Mouse (Mus musculus) kidney, embryonic 15.5 days (tissue): Measurements from ENCODE around the gene Spata13. TPM values are rescaled to one million over a fixed set of nuclear protein-coding genes. Genes with fewer than 3 reads are reported as not detected.
A peak's percentile ranks its signal among the peaks of the same experiment; 100 is the strongest.

Experiments
- ATAC-seq: fragments of 200-750 bp; cut with Nextera tagmentation; replicated peaks from 2 replicates; pipeline ENCODE4 v1.8.0; 2017; ENCODE audit warnings: moderate TSS enrichment; ENCODE audit not compliant: low FRiP score
- H3K27ac ChIP-seq: fragments of 300-500 bp; sonication (generic); 2 replicates; pipeline ENCODE4 v1.5.1; 2015; ENCODE audit warnings: mild to moderate bottlenecking, inconsistent platforms
- H3K27me3 ChIP-seq: fragments of 300-500 bp; sonication (generic); 2 replicates; pipeline ENCODE4 v1.6.1; 2015; ENCODE audit warnings: inconsistent platforms
- H3K36me3 ChIP-seq: fragments of 300-500 bp; sonication (generic); 2 replicates; pipeline ENCODE4 v1.6.1; 2015; ENCODE audit warnings: inconsistent platforms
- H3K4me1 ChIP-seq: fragments of 300-500 bp; sonication (generic); 2 replicates; pipeline ENCODE4 v1.6.1; 2015; ENCODE audit warnings: inconsistent platforms
- H3K4me2 ChIP-seq: fragments of 300-500 bp; sonication (generic); 2 replicates; pipeline ENCODE4 v1.6.1; 2015; ENCODE audit warnings: moderate library complexity, mild to moderate bottlenecking, inconsistent platforms
- H3K4me3 ChIP-seq: fragments of 300-500 bp; sonication (generic); replicated peaks from 2 replicates; pipeline ENCODE4 v1.5.1; 2015; ENCODE audit warnings: mild to moderate bottlenecking, inconsistent platforms
- H3K9ac ChIP-seq: fragments of 300-500 bp; sonication (generic); 2 replicates; pipeline ENCODE4 v1.6.1; 2015; ENCODE audit warnings: mild to moderate bottlenecking, inconsistent platforms
- H3K9me3 ChIP-seq: fragments of 300-500 bp; sonication (generic); replicated peaks from 2 replicates; pipeline ENCODE4 v1.6.1; 2016; ENCODE audit warnings: inconsistent platforms
- WGBS: fragments of 180-500 bp; shearing (Covaris S2); methylation state at CpG from one replicate; pipeline ENCODE4 v1.1.7; 2015; ENCODE audit warnings: mixed read lengths; 5-methylcytosine and 5-hydroxymethylcytosine counted together
- polyA plus RNA-seq: library from polyadenylated mRNA; unstranded; fragments of >200 nt; fragmentation: Nextera tagmentation; extraction: Ambion mirVana; gene quantifications from 2 replicates; pipeline ENCODE4 v1.2.1, GENCODE M21; 2015

Spata13 gene
- polyA plus RNA-seq, 1 experiment from 2014 or later, result 64.4 TPM

DNA sequence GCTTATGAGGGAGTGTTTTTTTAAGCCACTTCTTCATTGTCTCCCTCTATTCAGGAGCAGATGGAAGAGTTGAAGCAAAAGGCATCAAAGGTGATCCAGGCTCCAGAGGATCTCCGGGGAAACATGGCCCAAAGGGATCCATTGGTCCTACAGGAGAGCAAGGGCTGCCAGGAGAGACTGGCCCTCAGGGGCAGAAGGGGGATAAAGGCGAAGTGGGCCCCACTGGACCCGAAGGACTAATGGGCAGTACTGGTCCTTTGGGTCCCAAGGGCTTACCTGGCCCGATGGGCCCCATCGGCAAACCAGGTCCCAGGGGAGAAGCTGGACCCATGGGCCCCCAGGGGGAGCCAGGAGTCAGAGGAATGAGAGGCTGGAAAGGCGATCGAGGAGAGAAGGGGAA lies 145.4 kb downstream of the Spata13 start:
- no peak overlapping the region for H3K4me2 ChIP-seq
- H3K4me1 ChIP-seq, result 0 out of 2 replicates have a peak, but pooled peaks cover 2% of the 10 kb centered on the region
- H3K9me3 ChIP-seq, result no peaks in the 10 kb centered on the region
- H3K27me3 ChIP-seq, result peaks cover 3% of the 10 kb centered on the region; the same call in 1 of the 2 replicates
- ATAC-seq, result no peak
- no peaks in the 10 kb centered on the region for H3K36me3 ChIP-seq
- 92% methylated on average over 7 of the region's 7 CpGs for WGBS
- no peak overlapping the region for H3K4me3 ChIP-seq
- H3K27ac ChIP-seq, result no peak overlapping the region
- H3K9ac ChIP-seq, result no peak overlapping the region

- Histone ChIP-seq H3K9ac (no peak overlapping the region), H3K4me1 (peaks cover 11% of the 10 kb centered on the region), H3K27me3 (peaks cover 3% of the 10 kb centered on the region; the same call in 1 of the 2 replicates), H3K36me3 (no peaks in the 10 kb centered on the region), H3K27ac (no peak overlapping the region), H3K4me3 (no peak overlapping the region), H3K9me3 (no peaks in the 10 kb centered on the region), H3K4me2 (no peak overlapping the region)
- 58% methylated on average over 7 of the region's 7 CpGs for WGBS
- no peak for ATAC-seq
Measured at GRCm38 (mm10) chr14:60782121-60782656, 148.4 kb downstream of the Spata13 start.

GRCm38 (mm10) chr14:60783196-60783595 lies 149.4 kb downstream of the Spata13 start:
- Histone ChIP-seq H3K9me3 (no peaks in the 10 kb centered on the region), H3K4me2 (no peak overlapping the region), H3K27ac (no peak overlapping the region), H3K36me3 (peaks cover 5% of the 10 kb centered on the region), H3K9ac (no peak overlapping the region), H3K27me3 (peaks cover 3% of the 10 kb centered on the region; the same call in 1 of the 2 replicates), H3K4me3 (no peak overlapping the region), H3K4me1 (peaks cover 11% of the 10 kb centered on the region)
- ATAC-seq, result no peak
- 45% methylated on average over 8 of the region's 8 CpGs for WGBS

- Histone ChIP-seq H3K4me3 (peak within 1 kb of the TSS; percentile 83), H3K4me1 (peaks cover 13% of the 10 kb centered on the region), H3K9me3 (no peaks in the 10 kb centered on the region), H3K27me3 (peaks cover 3% of the 10 kb centered on the region; the same call in 1 of the 2 replicates), H3K36me3 (peaks cover 11% of the 10 kb centered on the region), H3K9ac (peak within 1 kb of the TSS; percentile 71), H3K4me2 (peak within 1 kb of the TSS; percentile 75), H3K27ac (peak within 1 kb of the TSS; percentile 70)
- ATAC-seq, result peak; percentile 91
- under 1% methylated on average over 60 of the region's 61 CpGs for WGBS
Measured at GRCm38 (mm10) chr14:60784427-60785315, 150.9 kb downstream of the Spata13 start, which contains the start of gene Mipep. TSS of gene Mipep (plus strand) at chr14:60784573.

DNA sequence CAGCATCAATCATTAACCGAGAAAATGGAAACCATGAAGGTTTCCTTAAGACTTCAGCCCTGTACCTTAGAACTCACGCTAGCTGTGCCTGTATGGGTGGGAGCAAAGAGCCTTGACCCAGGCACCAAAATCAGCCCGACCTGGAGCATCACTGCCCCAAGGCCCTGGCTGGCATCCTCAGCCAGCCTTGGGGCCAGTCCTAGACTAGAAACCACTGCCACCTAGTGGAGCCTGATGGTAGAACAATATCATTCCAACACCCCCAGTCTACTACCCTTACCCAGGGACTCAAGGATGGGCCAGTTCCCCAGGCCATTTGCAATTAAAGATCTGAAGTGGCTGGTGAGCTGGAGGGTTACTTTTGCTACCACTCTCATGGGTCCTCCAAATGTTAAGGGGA lies 156.3 kb downstream of the Spata13 start:
- Histone ChIP-seq H3K4me2 (no peak overlapping the region), H3K4me3 (no peak overlapping the region), H3K9ac (no peak overlapping the region), H3K27me3 (no peaks in the 10 kb centered on the region), H3K4me1 (peaks cover 10% of the 10 kb centered on the region), H3K27ac (no peak overlapping the region), H3K36me3 (peaks cover 40% of the 10 kb centered on the region), H3K9me3 (no peaks in the 10 kb centered on the region)
- 36% methylated on average over 3 of the region's 3 CpGs for WGBS
- peak; percentile 60; the same call in 1 of the 2 replicates for ATAC-seq

GRCm38 (mm10) chr14:60796600-60797322 lies 163.0 kb downstream of the Spata13 start:
- no peak overlapping the region for H3K27ac ChIP-seq
- 76% methylated on average over 4 of the region's 4 CpGs for WGBS
- ATAC-seq, result no peak

GRCm38 (mm10) chr14:60797596-60797995 lies 163.8 kb downstream of the Spata13 start:
- H3K27ac ChIP-seq, result no peak overlapping the region

More at GRCm38 (mm10) chr14:60796600-60797322, 163.0 kb downstream of the Spata13 start:
- no peaks in the 10 kb centered on the region for H3K4me1 ChIP-seq
- no peak overlapping the region for H3K4me3 ChIP-seq
- H3K36me3 ChIP-seq, result peaks cover 53% of the 10 kb centered on the region
- no peaks in the 10 kb centered on the region for H3K27me3 ChIP-seq
- H3K9ac ChIP-seq, result no peak overlapping the region
- no peaks in the 10 kb centered on the region for H3K9me3 ChIP-seq
- H3K4me2 ChIP-seq, result no peak overlapping the region

DNA sequence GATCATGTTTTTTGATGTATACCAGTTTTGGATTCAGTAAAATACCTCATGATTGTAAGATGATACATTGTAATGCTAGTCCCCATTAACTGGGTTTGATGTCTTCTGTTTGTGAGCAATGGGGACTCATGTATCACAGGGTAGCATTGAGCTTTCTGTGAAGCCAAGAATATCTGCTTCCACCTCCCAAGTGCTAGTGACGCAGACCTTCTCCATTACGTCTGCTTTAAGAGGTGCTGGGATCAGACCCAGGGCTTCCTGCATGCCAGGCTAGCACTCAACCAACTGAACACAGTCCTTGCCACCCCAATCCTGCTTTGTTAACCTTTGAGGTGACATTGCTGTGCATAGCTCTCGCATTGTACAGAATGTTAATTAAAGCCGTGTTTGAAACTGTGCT lies 164.9 kb downstream of the Spata13 start:
- Histone ChIP-seq H3K27ac (no peak overlapping the region), H3K4me2 (no peak overlapping the region), H3K4me1 (no peaks in the 10 kb centered on the region), H3K9me3 (no peaks in the 10 kb centered on the region), H3K9ac (no peak overlapping the region), H3K36me3 (peaks cover 62% of the 10 kb centered on the region), H3K27me3 (no peaks in the 10 kb centered on the region), H3K4me3 (no peak overlapping the region)
- no peak for ATAC-seq
- WGBS, result 86% methylated on average over 4 of the region's 4 CpGs

More at GRCm38 (mm10) chr14:60797596-60797995, 163.8 kb downstream of the Spata13 start:
- WGBS, result 87% methylated on average over 5 of the region's 5 CpGs
- H3K4me2 ChIP-seq, result no peak overlapping the region
- no peak overlapping the region for H3K4me3 ChIP-seq
- H3K9ac ChIP-seq, result no peak overlapping the region
- ATAC-seq, result no peak
- H3K36me3 ChIP-seq, result peaks cover 53% of the 10 kb centered on the region
- H3K27me3 ChIP-seq, result no peaks in the 10 kb centered on the region
- H3K4me1 ChIP-seq, result no peaks in the 10 kb centered on the region
- H3K9me3 ChIP-seq, result no peaks in the 10 kb centered on the region

- Histone ChIP-seq H3K4me3 (no peak overlapping the region), H3K4me2 (no peak overlapping the region), H3K27ac (no peak overlapping the region), H3K9me3 (no peaks in the 10 kb centered on the region), H3K4me1 (no peaks in the 10 kb centered on the region), H3K9ac (no peak overlapping the region), H3K36me3 (peaks cover 72% of the 10 kb centered on the region), H3K27me3 (no peaks in the 10 kb centered on the region)
- no peak for ATAC-seq
- 51% methylated on average over 9 of the region's 9 CpGs for WGBS
Measured at GRCm38 (mm10) chr14:60799762-60800728, 166.2 kb downstream of the Spata13 start.

DNA sequence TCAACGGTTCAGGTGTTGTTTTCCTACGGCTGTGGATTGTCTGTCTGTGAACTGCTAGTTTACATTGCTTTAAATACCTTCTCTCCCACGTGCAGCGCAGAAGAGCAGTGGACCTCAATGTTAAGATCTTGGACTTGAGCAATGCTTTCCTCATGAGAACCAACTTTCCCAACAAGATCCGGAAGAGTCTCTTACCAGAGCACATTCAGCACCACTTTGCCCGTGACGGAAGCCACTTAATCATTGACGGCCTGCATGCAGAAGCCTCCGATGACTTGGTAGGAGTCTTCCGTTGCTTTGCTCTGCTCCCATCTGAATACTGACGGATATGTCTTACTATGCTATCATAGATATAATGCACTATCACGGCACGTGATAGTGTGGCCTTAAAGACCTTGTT lies 168.2 kb downstream of the Spata13 start:
- Histone ChIP-seq H3K4me3 (no peak overlapping the region), H3K9ac (no peak overlapping the region), H3K27me3 (no peaks in the 10 kb centered on the region), H3K36me3 (peaks cover 66% of the 10 kb centered on the region), H3K9me3 (no peaks in the 10 kb centered on the region), H3K27ac (no peak overlapping the region), H3K4me1 (peaks cover 3% of the 10 kb centered on the region), H3K4me2 (no peak overlapping the region)
- ATAC-seq, result no peak
- 93% methylated on average over 13 of the region's 13 CpGs for WGBS

GRCm38 (mm10) chr14:60804978-60805377 lies 171.2 kb downstream of the Spata13 start:
- H3K4me2 ChIP-seq, result no peak overlapping the region
- peaks cover 5% of the 10 kb centered on the region for H3K4me1 ChIP-seq
- no peak overlapping the region for H3K9ac ChIP-seq
- H3K27ac ChIP-seq, result no peak overlapping the region
- ATAC-seq, result no peak
- H3K27me3 ChIP-seq, result no peaks in the 10 kb centered on the region
- peaks cover 55% of the 10 kb centered on the region for H3K36me3 ChIP-seq
- H3K9me3 ChIP-seq, result no peaks in the 10 kb centered on the region
- H3K4me3 ChIP-seq, result no peak overlapping the region
- 91% methylated on average over 9 of the region's 9 CpGs for WGBS
